Mouse (Mus musculus): ENCODE data around the gene Abcg4.

DNA sequence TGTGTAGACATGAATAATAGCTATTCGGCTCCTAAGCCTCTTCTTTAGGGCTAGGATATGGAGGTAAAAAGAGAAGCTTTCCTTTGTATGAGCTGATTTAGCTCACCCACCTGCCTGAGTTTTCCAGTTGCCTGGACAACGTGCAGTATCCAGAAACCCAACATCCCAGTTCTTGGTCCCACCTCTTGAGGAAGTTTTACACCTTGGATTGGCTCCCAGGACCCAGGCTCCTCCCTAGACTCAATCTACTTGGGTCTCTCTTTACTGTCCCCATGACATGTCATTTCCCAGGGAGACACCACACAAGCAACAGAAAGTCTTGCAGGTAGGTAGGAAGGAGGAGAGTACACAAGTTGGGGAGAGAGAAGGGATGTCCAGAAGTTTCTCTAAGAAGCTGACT lies 48.0 kb downstream of the Abcg4 start, which contains the start of gene Ccdc153:
- TF ChIP-seq POLR2A (IDR thresholded peaks at IDR 0.05; ENCODE audit: low read depth, low read length) (no peak), BHLHE40 (IDR thresholded peaks at IDR 0.05; ENCODE audit: low read depth, low read length) (no peak), CTCF (conservative IDR thresholded peaks at IDR 0.05 in 1 of 2, IDR thresholded peaks at IDR 0.05 in 1 of 2; ENCODE audit: low read depth in 2 of 2, low read length in 2 of 2) (no peak), RCOR1 (conservative IDR thresholded peaks at IDR 0.05; ENCODE audit: low read depth, low read length) (no peak), MAFK (IDR thresholded peaks at IDR 0.05; ENCODE audit: insufficient replicate concordance, low read length) (no peak), USF1 (IDR thresholded peaks at IDR 0.05; ENCODE audit: low read depth, low read length) (no peak), NELFE (IDR thresholded peaks at IDR 0.05; ENCODE audit: low read depth, low read length) (no peak), MAX (IDR thresholded peaks at IDR 0.05; ENCODE audit: low read length) (no peak), ZC3H11A (IDR thresholded peaks at IDR 0.05; ENCODE audit: low read depth, low read length) (no peak), ZKSCAN1 (IDR thresholded peaks at IDR 0.05; ENCODE audit: borderline replicate concordance, low read depth, low read length) (no peak), EP300 (IDR thresholded peaks at IDR 0.05; ENCODE audit: low read length) (no peak)

All from CH12.LX (cell line).